Mouse (Mus musculus) embryonic facial prominence, embryonic 13.5 days (tissue): Measurements from ENCODE around the gene 9230112D13Rik. TPM values are rescaled to one million over a fixed set of nuclear protein-coding genes. Genes with fewer than 3 reads are reported as not detected.

ENCODE experiments used
- ATAC-seq: fragments of 200-750 bp; cut with Nextera tagmentation; 2 replicates; pipeline ENCODE4 v1.8.0; 2017; ENCODE audit warnings: low read depth; ENCODE audit not compliant: insufficient number of reproducible peaks, insufficient read depth, low FRiP score, low TSS enrichment
- H3K27ac ChIP-seq: fragments of 300-500 bp; sonication (generic); 2 replicates; pipeline ENCODE4 v1.5.1; 2015; ENCODE audit warnings: moderate library complexity, mild to moderate bottlenecking, inconsistent platforms
- H3K27me3 ChIP-seq: fragments of 300-500 bp; sonication (generic); 2 replicates; pipeline ENCODE4 v1.6.1; 2015; ENCODE audit warnings: mild to moderate bottlenecking, inconsistent platforms
- H3K36me3 ChIP-seq: fragments of 300-500 bp; sonication (generic); 2 replicates; pipeline ENCODE4 v1.6.1; 2015; ENCODE audit warnings: mild to moderate bottlenecking, inconsistent platforms
- H3K4me1 ChIP-seq: fragments of 300-500 bp; sonication (generic); 2 replicates; pipeline ENCODE4 v1.6.1; 2015; ENCODE audit warnings: inconsistent platforms
- H3K4me2 ChIP-seq: fragments of 300-500 bp; sonication (generic); 2 replicates; pipeline ENCODE4 v1.6.1; 2015; ENCODE audit warnings: moderate library complexity, mild to moderate bottlenecking, inconsistent platforms
- H3K4me3 ChIP-seq: fragments of 300-500 bp; sonication (generic); 2 replicates; pipeline ENCODE4 v1.5.1; 2015; ENCODE audit warnings: mild to moderate bottlenecking, inconsistent platforms
- H3K9ac ChIP-seq: fragments of 300-500 bp; sonication (generic); 2 replicates; pipeline ENCODE4 v1.6.1; 2015; ENCODE audit warnings: mild to moderate bottlenecking, inconsistent platforms
- H3K9me3 ChIP-seq: fragments of 300-500 bp; sonication (generic); 2 replicates; pipeline ENCODE4 v1.6.1; 2016; ENCODE audit warnings: inconsistent platforms
- WGBS: fragments of 180-500 bp; shearing (Covaris S2); methylation state at CpG from one replicate; pipeline ENCODE4 v1.1.7; 2015; ENCODE audit warnings: mixed read lengths; 5-methylcytosine and 5-hydroxymethylcytosine counted together
- polyA plus RNA-seq: library from polyadenylated mRNA; unstranded; fragments of >200 nt; fragmentation: Nextera tagmentation; extraction: Ambion mirVana; gene quantifications from 2 replicates; pipeline ENCODE4 v1.2.1, GENCODE M21; 2015

9230112D13Rik gene
- polyA plus RNA-seq, 1 experiment from 2014 or later = not detected

DNA sequence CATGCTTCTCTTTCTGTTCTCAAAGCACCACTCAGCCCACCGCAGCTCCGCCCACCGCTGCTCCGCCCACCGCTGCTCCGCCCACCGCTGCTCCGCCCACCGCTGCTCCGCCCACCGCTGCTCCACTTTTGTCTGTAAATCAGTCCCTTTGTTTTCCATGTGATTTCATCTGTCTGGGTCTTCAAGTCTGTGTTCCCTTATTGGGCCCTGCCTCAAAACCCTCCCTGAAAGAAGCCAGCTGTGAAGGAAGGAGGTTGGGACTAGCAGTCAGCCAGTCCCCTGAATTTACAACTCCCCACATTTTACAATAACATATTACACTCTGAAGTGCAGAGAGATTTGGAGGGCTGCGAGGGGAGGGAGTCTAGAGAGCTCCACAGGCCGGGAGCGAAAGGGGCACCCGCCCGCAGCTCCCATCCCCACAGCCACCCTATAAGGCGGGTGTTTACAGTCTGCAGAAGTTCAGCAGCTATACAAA, 18.1 kb upstream of the 9230112D13Rik start:
- ATAC-seq = no peak; the same call in 1 of the 2 replicates
- H3K27me3 ChIP-seq = no peaks in the 10 kb centered on the region
- H3K27ac ChIP-seq = peak overlapping the region; percentile 44; the same call in 1 of the 2 replicates
- no peaks in the 10 kb centered on the region for H3K36me3 ChIP-seq
- peak overlapping the region; percentile 2; the same call in 1 of the 2 replicates for H3K4me3 ChIP-seq
- no peak overlapping the region for H3K9ac ChIP-seq
- no peaks in the 10 kb centered on the region for H3K4me1 ChIP-seq
- 16% methylated on average over 17 of the region's 17 CpGs for WGBS
- peak overlapping the region; percentile 33; the same call in 1 of the 2 replicates for H3K4me2 ChIP-seq
- H3K9me3 ChIP-seq = no peaks in the 10 kb centered on the region

DNA sequence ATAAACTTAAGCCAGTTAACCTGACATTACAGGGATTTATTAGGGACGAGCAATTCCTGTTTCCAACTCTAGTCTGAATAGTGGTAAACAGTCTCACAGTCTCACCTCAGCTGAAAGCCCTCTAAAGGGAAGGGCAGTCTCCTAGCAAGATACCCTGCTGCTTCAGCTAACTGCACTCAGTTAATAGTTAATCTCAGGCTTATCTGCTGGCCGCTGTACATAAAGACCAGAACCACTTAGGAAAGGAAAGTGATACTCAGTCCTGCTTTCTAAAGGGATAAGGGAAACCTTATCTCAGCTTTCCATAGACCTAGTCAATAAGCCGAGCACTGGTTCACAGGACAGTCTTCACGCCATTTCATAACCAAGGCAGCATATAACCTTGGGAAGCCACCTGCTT, 13.3 kb upstream of the 9230112D13Rik start:
- H3K4me2 ChIP-seq = no peak overlapping the region
- H3K27me3 ChIP-seq = no peaks in the 10 kb centered on the region
- no peak for ATAC-seq
- H3K36me3 ChIP-seq = no peaks in the 10 kb centered on the region
- no peaks in the 10 kb centered on the region for H3K4me1 ChIP-seq
- 73% methylated on average over 4 of the region's 4 CpGs for WGBS
- H3K4me3 ChIP-seq = no peak overlapping the region
- no peak overlapping the region for H3K27ac ChIP-seq
- H3K9me3 ChIP-seq = no peaks in the 10 kb centered on the region
- no peak overlapping the region for H3K9ac ChIP-seq

DNA sequence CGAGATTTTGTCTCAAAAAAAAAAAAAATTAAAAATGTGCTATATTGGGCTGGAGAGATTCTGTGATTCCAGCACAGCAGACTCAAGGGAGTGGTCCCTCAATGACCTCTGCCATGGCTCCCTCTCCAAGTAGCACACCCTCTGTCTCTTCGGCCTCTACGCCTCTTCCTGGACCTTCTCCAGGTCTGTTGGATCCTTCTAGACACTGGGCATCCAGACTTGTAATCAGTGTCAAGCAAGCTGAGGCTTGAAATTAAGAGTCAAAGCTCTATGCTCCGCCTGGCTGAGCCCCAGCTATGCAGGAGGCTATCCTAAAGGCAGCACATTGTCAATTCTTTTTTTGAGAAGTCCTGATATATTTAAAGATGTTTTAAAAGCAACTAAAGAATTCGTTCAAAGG, 10.9 kb upstream of the 9230112D13Rik start:
- no peak overlapping the region for H3K4me3 ChIP-seq
- H3K9me3 ChIP-seq = peaks cover 4% of the 10 kb centered on the region; the same call in 1 of the 2 replicates
- H3K4me1 ChIP-seq = no peaks in the 10 kb centered on the region
- 0 out of 2 replicates have a peak, but pooled peaks cover 4% of the 10 kb centered on the region for H3K27me3 ChIP-seq
- H3K4me2 ChIP-seq = no peak overlapping the region
- ATAC-seq = no peak
- WGBS = 81% methylated on average over 5 of the region's 5 CpGs
- H3K27ac ChIP-seq = no peak overlapping the region
- H3K36me3 ChIP-seq = no peaks in the 10 kb centered on the region
- no peak overlapping the region for H3K9ac ChIP-seq

DNA sequence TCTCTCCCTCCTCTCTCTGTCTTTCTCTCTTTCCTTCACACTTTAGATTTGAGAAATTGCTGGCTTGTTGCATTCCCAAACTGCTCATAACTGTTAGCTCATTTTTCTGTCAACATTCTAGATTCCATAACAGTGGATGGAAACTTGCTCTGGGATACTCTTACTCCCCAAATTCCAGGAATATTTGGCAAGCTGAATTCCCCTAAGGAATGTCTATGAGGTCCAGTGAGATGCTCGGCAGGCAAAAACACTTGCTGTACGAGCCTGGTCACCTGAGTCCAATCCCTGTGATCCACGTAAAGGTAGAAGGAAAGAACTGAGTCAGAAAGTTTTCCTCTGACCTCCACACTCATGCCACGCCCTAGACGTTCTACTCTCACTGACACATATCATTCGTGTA, 9.9 kb upstream of the 9230112D13Rik start:
- H3K4me1 ChIP-seq = no peaks in the 10 kb centered on the region
- ATAC-seq = no peak
- H3K4me2 ChIP-seq = no peak overlapping the region
- no peaks in the 10 kb centered on the region for H3K36me3 ChIP-seq
- H3K9ac ChIP-seq = no peak overlapping the region
- WGBS = 73% methylated on average over 6 of the region's 6 CpGs
- peaks cover 4% of the 10 kb centered on the region; the same call in 1 of the 2 replicates for H3K9me3 ChIP-seq
- no peak overlapping the region for H3K4me3 ChIP-seq
- H3K27me3 ChIP-seq = peaks cover 8% of the 10 kb centered on the region; the same call in 1 of the 2 replicates
- no peak overlapping the region for H3K27ac ChIP-seq

DNA sequence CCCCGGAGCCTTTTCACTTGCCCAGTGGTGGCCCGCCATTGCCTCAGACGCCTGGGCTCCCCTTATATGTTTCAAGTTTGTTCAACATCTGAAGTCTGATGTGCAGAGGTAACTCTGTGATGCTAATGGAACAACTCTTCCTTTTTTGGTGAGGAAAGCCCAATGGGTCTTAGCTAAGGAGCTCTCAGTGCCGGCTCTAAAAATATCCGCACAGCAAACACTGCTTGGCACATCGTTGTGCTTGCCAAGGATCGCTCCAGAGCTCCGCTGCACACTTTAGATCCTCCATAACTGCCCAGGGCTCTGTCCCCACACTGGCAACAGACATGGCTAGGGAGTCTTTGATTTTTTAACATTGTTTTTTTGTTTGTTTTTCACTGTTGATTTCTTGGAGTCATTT, 6.2 kb upstream of the 9230112D13Rik start:
- no peak overlapping the region for H3K9ac ChIP-seq
- no peak for ATAC-seq
- H3K36me3 ChIP-seq = no peaks in the 10 kb centered on the region
- H3K27me3 ChIP-seq = peaks cover 8% of the 10 kb centered on the region; the same call in 1 of the 2 replicates
- H3K27ac ChIP-seq = no peak overlapping the region
- peaks cover 4% of the 10 kb centered on the region; the same call in 1 of the 2 replicates for H3K9me3 ChIP-seq
- 70% methylated on average over 8 of the region's 8 CpGs for WGBS
- no peaks in the 10 kb centered on the region for H3K4me1 ChIP-seq
- no peak overlapping the region for H3K4me3 ChIP-seq
- no peak overlapping the region for H3K4me2 ChIP-seq

DNA sequence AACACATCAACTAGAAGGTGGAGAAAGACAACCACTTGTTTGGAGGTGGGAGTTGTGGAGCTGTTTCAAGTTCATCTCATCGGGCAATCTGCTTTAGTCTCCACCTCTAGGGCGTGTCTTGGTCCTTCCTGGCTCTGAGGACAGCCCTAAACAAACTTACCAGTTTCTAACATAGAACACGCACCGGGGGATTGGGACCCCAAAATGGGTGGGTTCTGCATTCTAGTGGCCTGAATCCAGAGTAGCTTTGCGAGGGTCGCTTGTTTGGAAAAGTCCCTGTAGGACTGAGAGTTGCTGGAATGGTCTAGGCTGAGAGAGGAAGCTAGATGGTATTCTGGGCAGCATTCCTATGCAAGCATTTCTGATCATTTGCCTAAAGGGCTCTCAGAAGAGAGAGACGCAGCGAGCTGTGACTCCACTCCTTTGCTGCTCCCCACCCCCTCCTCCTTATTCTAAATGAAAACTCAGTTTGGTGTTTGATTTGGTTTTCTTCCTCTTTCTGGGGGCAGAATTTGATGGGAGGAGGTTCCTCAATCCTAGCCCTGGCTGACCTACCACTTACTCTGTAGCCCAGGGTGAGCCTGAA, 4.5 kb downstream of the 9230112D13Rik start:
- peaks cover 6% of the 10 kb centered on the region for H3K4me1 ChIP-seq

DNA sequence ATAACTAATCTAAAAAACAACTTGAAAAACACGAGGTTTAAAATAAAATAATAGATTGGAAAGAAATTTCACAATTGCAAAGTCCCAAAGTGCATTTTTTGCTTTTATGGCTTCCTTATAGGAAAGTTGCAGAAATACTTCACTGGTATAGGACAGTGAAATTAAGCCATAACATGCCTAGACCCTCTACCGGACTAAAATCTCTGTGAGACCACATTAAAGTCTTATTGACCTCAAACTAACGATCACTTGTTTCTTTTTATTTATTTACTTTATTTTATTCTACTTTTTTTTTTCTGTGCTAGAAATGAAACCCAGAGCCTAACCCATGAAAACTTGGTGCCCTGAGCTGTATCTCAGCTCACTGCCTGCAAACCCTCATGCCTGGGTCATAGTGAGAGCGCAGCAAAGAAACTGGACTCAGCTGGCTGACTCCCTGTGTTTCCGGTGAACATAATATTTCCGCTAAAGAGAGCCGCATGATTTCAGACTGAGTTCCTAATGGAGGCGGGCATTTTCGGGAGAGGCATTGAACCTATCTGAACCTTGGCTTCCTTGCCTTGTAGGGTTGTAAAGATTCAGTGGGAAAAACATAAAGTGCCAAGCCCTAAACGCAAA, 5.5 kb downstream of the 9230112D13Rik start:
- H3K4me3 ChIP-seq = no peak overlapping the region
- H3K27me3 ChIP-seq = no peaks in the 10 kb centered on the region
- peaks cover 6% of the 10 kb centered on the region for H3K4me1 ChIP-seq
- no peak overlapping the region for H3K4me2 ChIP-seq
- H3K9me3 ChIP-seq = no peaks in the 10 kb centered on the region
- WGBS = 83% methylated on average over 10 of the region's 10 CpGs
- H3K36me3 ChIP-seq = no peaks in the 10 kb centered on the region
- H3K9ac ChIP-seq = no peak overlapping the region
- no peak overlapping the region for H3K27ac ChIP-seq
- ATAC-seq = no peak

More for the DNA sequence above, 4.5 kb downstream of the 9230112D13Rik start:
- WGBS = 87% methylated on average over 8 of the region's 8 CpGs
- H3K4me2 ChIP-seq = no peak overlapping the region
- H3K27ac ChIP-seq = no peak overlapping the region
- no peaks in the 10 kb centered on the region for H3K9me3 ChIP-seq
- no peak overlapping the region for H3K9ac ChIP-seq
- H3K4me3 ChIP-seq = no peak overlapping the region
- ATAC-seq = no peak
- H3K27me3 ChIP-seq = no peaks in the 10 kb centered on the region
- H3K36me3 ChIP-seq = no peaks in the 10 kb centered on the region

DNA sequence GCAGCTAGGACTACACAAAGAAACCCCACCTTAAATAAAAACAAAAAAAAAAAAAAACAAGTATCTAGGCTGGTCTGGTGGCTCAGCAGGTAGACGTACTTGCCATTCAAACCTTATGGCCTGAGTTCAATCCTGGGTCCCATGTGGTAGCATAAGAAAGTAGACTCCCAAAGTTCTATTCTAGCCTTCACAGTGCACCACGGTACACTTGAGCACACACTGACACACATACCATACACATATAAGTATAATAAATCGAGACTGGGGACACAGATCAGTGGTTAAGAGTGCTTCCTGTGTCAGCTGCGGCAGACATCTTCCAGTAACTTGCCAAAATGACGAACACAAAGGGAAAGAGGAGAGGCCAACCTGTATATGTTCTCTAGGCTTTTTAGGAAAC, 6.7 kb downstream of the 9230112D13Rik start:
- Histone ChIP-seq H3K36me3 (no peaks in the 10 kb centered on the region), H3K27me3 (no peaks in the 10 kb centered on the region), H3K4me1 (peaks cover 6% of the 10 kb centered on the region), H3K4me3 (no peak overlapping the region), H3K9me3 (no peaks in the 10 kb centered on the region), H3K4me2 (no peak overlapping the region), H3K27ac (no peak overlapping the region), H3K9ac (no peak overlapping the region)
- no peak for ATAC-seq
- WGBS = 91% methylated on average over 5 of the region's 5 CpGs

DNA sequence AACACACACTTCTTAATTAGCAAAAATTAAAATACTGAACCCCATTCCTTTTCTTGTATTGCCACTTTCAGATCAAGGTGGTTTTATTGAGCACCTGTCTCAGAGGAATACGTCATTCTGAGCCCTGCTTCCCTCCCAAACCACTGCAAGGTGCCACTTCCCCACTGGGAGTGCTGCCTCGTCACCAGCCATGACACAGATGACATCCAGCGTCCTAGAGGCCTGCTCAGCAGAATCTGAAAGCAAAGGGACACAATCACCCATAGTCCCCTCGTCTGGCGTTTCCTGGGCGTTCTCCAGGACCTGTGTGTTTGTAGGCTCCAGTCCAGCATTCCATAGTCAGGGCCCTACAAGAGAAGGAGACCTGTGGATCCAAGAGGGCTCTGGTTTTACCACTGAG, 8.5 kb downstream of the 9230112D13Rik start:
- no peak for ATAC-seq
- Histone ChIP-seq H3K9ac (no peak overlapping the region), H3K36me3 (no peaks in the 10 kb centered on the region), H3K4me2 (no peak overlapping the region), H3K27me3 (no peaks in the 10 kb centered on the region), H3K9me3 (no peaks in the 10 kb centered on the region), H3K4me3 (no peak overlapping the region), H3K4me1 (peaks cover 6% of the 10 kb centered on the region), H3K27ac (peak overlapping the region; percentile 28)
- 40% methylated on average over 6 of the region's 6 CpGs for WGBS

DNA sequence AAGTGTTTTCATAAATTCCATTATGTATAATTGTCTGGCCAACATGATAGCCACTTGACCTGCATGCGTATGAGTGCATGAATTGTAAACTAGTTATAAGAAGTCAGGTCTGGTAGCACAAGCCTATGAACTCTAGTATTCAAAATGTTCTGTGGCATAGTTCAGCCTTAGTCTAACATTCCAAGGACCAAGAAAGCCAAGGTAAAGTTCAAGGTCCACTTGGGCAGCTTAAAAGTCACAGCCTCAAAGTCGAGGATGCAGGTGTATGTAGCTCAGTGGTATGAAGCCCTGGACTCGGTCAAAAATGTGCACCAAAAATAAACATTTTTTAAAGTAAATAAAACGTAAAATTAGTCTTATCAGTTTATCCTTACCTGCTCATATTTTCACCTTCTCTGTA, 10.0 kb downstream of the 9230112D13Rik start:
- WGBS = 83% methylated on average over 4 of the region's 4 CpGs
- Histone ChIP-seq H3K4me1 (peaks cover 20% of the 10 kb centered on the region), H3K27ac (no peak overlapping the region), H3K9ac (no peak overlapping the region), H3K27me3 (no peaks in the 10 kb centered on the region), H3K4me3 (no peak overlapping the region), H3K36me3 (no peaks in the 10 kb centered on the region), H3K4me2 (no peak overlapping the region), H3K9me3 (no peaks in the 10 kb centered on the region)
- ATAC-seq = no peak

DNA sequence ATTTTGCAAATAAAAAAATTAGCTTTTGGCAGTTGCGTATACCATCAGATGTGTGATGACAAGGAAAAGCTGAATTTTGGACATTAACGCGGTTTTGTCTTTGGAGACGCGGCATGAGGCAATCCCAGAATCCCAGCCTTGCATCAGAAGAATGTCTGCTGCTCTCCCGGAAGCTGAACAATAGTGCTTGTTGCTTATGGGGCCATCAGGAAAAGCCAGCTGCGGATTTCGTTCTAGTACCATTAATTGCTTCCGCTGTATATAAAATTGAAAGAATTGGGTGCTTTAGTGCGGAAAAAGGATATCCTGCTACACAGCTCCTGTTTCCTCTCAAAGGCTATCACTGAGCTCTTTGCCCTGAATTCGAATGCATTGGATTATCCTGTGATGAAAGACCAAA, 10.7 kb downstream of the 9230112D13Rik start:
- Histone ChIP-seq H3K27ac (no peak overlapping the region), H3K9ac (no peak overlapping the region), H3K4me3 (no peak overlapping the region), H3K9me3 (no peaks in the 10 kb centered on the region), H3K4me1 (peaks cover 20% of the 10 kb centered on the region), H3K27me3 (no peaks in the 10 kb centered on the region), H3K36me3 (no peaks in the 10 kb centered on the region), H3K4me2 (no peak overlapping the region)
- 72% methylated on average over 11 of the region's 11 CpGs for whole genome bisulfite sequencing
- no peak for ATAC-seq

DNA sequence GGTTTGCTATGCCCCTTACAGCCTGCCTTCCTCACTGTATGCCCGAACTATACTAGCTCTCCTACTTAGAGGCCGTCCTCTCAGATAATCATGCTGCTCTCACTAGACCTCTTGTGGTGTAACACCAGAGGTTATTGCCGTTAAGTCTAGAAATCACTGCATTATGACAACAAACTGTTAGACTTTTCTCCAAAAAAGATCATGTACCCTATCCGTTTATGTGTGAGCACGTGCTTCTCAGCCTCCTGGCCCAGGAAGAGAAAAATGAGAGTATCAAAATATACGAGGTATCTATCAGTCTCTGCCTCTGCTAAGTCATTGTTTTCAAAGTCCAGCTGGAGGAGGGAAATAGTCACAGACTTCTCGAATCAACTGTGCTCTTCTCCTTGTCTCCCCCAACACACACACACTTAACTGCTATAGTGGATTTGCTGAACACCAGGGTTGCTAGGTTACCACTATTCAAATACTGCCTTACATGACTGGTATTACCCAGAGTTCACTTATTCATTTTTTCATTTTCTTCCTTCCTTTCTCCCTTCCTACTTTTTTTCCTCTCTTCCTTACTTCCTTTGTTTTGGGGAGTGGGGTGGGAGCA, 13.7 kb downstream of the 9230112D13Rik start:
- Histone ChIP-seq H3K36me3 (no peaks in the 10 kb centered on the region), H3K4me2 (no peak overlapping the region), H3K9ac (no peak overlapping the region), H3K27me3 (no peaks in the 10 kb centered on the region), H3K4me1 (peaks cover 18% of the 10 kb centered on the region), H3K9me3 (no peaks in the 10 kb centered on the region), H3K4me3 (no peak overlapping the region), H3K27ac (no peak overlapping the region)
- ATAC-seq = no peak
- 46% methylated on average over 7 of the region's 7 CpGs for WGBS
